Mouse (Mus musculus): Measurements from ENCODE around the gene Gm13212. TPM values are rescaled to one million over a fixed set of nuclear protein-coding genes. Genes with fewer than 3 reads are reported as not detected.
"Not testable (repeated sequence)": the region's sequence is repeated elsewhere in the genome, so short reads cannot be mapped to it uniquely, and the experiment has no call there.

The Gm13212 gene
- polyA plus RNA-seq (2015; fragmentation: Nextera tagmentation; extraction: Ambion mirVana), result 1.2 and 1.4 TPM in 2 replicates

DNA sequence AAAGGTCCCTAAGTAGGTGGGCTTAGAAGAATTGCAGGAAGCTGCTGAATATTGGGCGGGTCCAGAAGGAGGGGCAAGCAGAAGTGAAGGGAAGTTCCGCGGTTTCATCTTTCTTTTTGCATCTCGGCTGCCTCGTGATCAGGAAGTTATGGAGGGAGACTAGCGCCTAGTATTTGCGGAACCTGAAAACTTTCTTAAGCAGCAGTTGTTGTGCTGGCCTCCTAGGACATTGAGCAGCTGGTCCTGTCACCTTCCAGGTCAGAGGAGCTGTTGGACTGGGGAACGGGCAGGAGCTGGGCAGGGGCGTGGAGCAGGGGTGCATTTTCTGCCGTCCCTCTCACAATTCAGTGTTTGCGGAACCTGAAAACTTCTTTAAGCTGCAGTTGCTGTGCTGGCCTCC lies at the start of gene Gm13212:
Gene Gm13212, plus strand, starts transcription at position 89 of the 400 bp plus-strand sequence.
- H3K9me3 ChIP-seq (replicated peaks); H3K36me3 ChIP-seq (replicated peaks); H3K27me3 ChIP-seq; H3K9ac ChIP-seq; H3K4me1 ChIP-seq (replicated peaks); H3K27ac ChIP-seq (replicated peaks): not testable (repeated sequence)
- peak within 1 kb of the TSS; percentile 55 for H3K4me2 ChIP-seq
- ATAC-seq (ENCODE audit: insufficient read depth), result peak; percentile 49
- H3K4me3 ChIP-seq (replicated peaks), result peak within 1 kb of the TSS; percentile 48
- 12% methylated on average over 11 of the region's 11 CpGs for WGBS (ENCODE audit: insufficient replicate concordance)

- not testable (repeated sequence) for H3K9me3 ChIP-seq (replicated peaks); H3K9ac ChIP-seq; H3K27me3 ChIP-seq; H3K4me1 ChIP-seq (replicated peaks); H3K4me3 ChIP-seq (replicated peaks); ATAC-seq (ENCODE audit: insufficient read depth); H3K4me2 ChIP-seq; H3K36me3 ChIP-seq (replicated peaks); H3K27ac ChIP-seq (replicated peaks)
- WGBS (ENCODE audit: insufficient replicate concordance), result 57% methylated on average over 5 of the region's 5 CpGs
Measured at GRCm38 (mm10) chr4:145543861-145544260, 41.1 kb upstream of the Gm13212 start.

GRCm38 (mm10) chr4:145545106-145545505 lies 39.9 kb upstream of the Gm13212 start:
- 14% methylated on average over 2 of the region's 2 CpGs for WGBS (ENCODE audit: insufficient replicate concordance)

DNA sequence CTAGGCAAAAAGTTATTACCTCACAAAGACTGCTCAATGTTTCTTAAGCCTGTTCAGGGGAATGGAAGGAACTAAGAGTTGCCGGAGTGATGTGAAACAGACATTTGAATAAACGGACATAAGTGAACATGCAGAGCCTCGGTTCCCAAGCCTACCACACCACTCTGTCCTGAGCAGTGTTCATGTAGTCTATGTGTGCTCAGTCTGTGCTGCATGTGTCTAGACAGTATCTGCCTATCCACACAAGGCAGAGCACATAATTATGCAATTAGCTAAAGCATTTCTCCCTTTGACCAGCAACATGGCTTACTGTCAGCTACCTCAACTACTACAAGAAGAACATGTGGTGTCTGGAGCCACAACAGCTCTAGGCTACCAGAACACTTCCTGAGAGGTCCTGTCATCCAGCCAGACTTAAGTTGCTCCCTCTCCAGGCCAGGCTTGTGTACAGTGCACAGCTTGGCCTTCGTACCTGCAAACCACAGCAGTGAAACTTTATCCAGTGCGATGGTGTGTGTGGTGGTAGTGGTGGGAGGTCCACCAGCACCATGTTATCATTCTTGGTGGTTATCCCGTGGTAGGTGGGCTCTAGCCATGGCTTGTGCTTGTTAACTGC lies 39.1 kb upstream of the Gm13212 start:
- not testable (repeated sequence) for H3K4me2 ChIP-seq; H3K9ac ChIP-seq; H3K4me1 ChIP-seq (replicated peaks); H3K27ac ChIP-seq (replicated peaks); ATAC-seq (ENCODE audit: insufficient read depth); H3K4me3 ChIP-seq (replicated peaks); H3K27me3 ChIP-seq; H3K9me3 ChIP-seq (replicated peaks); H3K36me3 ChIP-seq (replicated peaks)
- WGBS (ENCODE audit: insufficient replicate concordance), result 45% methylated on average over 6 of the region's 6 CpGs

More at GRCm38 (mm10) chr4:145545106-145545505, 39.9 kb upstream of the Gm13212 start:
- H3K4me3 ChIP-seq (replicated peaks); H3K27ac ChIP-seq (replicated peaks); H3K9me3 ChIP-seq (replicated peaks); H3K4me1 ChIP-seq (replicated peaks); ATAC-seq (ENCODE audit: insufficient read depth); H3K27me3 ChIP-seq; H3K36me3 ChIP-seq (replicated peaks); H3K4me2 ChIP-seq; H3K9ac ChIP-seq: not testable (repeated sequence)

DNA sequence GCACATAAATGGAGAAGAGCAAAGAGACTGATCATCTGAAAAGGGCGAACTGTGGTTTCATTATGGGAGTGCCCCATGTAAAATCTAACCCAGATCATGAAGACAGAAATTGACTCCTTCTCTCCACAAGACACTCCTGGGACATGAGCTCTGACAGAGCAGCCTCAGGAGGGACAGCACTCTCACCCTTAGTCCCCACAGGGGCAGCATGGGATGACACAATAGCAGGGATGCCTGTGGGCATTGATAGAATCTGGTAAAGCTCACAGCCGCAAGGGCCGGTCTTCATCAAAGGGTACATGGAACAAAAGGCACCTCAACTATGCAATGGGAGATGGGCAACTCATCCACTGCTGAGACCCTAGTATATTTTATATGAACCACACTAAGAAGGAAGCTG lies 38.5 kb upstream of the Gm13212 start:
- not testable (repeated sequence) for ATAC-seq (ENCODE audit: insufficient read depth); H3K9ac ChIP-seq; H3K27ac ChIP-seq (replicated peaks); H3K9me3 ChIP-seq (replicated peaks); H3K36me3 ChIP-seq (replicated peaks); H3K27me3 ChIP-seq; H3K4me1 ChIP-seq (replicated peaks); H3K4me3 ChIP-seq (replicated peaks); H3K4me2 ChIP-seq
- 75% methylated on average over 3 of the region's 3 CpGs for WGBS (ENCODE audit: insufficient replicate concordance)

DNA sequence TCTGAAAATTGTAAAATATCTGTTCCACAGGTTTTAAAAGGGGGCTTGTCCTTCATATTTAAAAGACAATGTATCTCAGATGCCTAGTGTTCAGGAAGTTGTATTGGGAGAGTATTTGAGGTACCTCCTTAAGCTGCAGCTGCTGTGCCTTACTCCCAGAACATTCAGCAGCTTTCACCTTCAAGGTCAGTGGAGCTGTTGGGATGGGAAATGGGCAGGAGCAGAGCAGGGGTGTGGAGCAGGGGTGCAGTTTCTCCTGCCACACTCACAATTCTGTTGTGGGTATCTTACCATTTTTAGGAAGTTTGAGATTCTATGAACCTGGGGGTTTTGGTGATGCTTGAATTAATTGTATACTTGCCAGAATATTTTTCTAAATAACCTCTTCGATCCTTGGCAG lies 28.3 kb upstream of the Gm13212 start:
- no peak overlapping the region for H3K4me3 ChIP-seq (replicated peaks)
- H3K4me2 ChIP-seq, result no peak overlapping the region
- H3K9ac ChIP-seq, result no peak overlapping the region
- WGBS (ENCODE audit: insufficient replicate concordance), result 56% methylated on average over 1 of the region's 1 CpGs
- H3K36me3 ChIP-seq (replicated peaks), result no peaks in the 10 kb centered on the region
- no peaks in the 10 kb centered on the region for H3K4me1 ChIP-seq (replicated peaks)
- no peak for ATAC-seq (ENCODE audit: insufficient read depth)
- no peaks in the 10 kb centered on the region for H3K27me3 ChIP-seq
- H3K9me3 ChIP-seq (replicated peaks), result 0 out of 2 replicates have a peak, but pooled peaks cover 5% of the 10 kb centered on the region
- no peak overlapping the region for H3K27ac ChIP-seq (replicated peaks)

DNA sequence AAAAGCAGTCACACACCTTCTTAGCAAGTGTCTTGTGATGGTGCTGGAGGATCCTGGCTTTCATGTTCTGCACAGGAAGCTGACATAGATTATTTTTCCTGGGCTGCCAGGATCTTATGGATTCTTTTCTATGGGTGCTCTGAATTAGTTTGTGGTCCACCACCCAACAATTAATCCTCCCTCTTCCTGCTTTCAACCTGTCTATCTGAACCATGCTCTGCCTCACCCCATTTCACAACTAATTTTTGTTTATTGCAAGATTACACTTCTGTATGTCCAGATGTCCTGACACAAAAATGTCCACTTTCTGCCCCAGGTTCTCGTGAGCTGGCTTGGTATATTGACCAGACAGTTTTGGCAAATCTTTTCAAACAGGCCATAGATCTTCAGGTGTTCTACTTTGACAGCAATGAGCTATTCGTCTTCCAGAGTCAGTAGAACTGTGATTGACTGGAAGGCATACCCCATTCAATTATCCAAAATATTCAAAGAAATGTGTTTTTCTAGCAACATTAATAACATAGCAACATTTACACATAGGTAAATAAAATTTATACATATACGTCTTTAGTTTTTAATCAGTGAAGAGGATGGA lies 25.4 kb upstream of the Gm13212 start:
- no peak for ATAC-seq (ENCODE audit: insufficient read depth)
- no peak overlapping the region for H3K4me2 ChIP-seq
- 27% methylated on average over 3 of the region's 3 CpGs for WGBS (ENCODE audit: insufficient replicate concordance)
- no peak overlapping the region for H3K27ac ChIP-seq (replicated peaks)
- no peaks in the 10 kb centered on the region for H3K4me1 ChIP-seq (replicated peaks)
- no peaks in the 10 kb centered on the region for H3K36me3 ChIP-seq (replicated peaks)
- no peak overlapping the region for H3K9ac ChIP-seq
- H3K27me3 ChIP-seq, result no peaks in the 10 kb centered on the region
- H3K4me3 ChIP-seq (replicated peaks), result no peak overlapping the region
- H3K9me3 ChIP-seq (replicated peaks), result 0 out of 2 replicates have a peak, but pooled peaks cover 5% of the 10 kb centered on the region

GRCm38 (mm10) chr4:145564111-145564821 lies 20.7 kb upstream of the Gm13212 start:
- 43% methylated on average over 3 of the region's 3 CpGs for WGBS (ENCODE audit: insufficient replicate concordance)
- Histone ChIP-seq H3K36me3 (replicated peaks) (no peaks in the 10 kb centered on the region), H3K4me2 (no peak overlapping the region), H3K27ac (replicated peaks) (no peak overlapping the region), H3K9me3 (replicated peaks) (0 out of 2 replicates have a peak, but pooled peaks cover 5% of the 10 kb centered on the region), H3K9ac (no peak overlapping the region), H3K27me3 (no peaks in the 10 kb centered on the region), H3K4me1 (replicated peaks) (no peaks in the 10 kb centered on the region), H3K4me3 (replicated peaks) (no peak overlapping the region)
- no peak for ATAC-seq (ENCODE audit: insufficient read depth)

DNA sequence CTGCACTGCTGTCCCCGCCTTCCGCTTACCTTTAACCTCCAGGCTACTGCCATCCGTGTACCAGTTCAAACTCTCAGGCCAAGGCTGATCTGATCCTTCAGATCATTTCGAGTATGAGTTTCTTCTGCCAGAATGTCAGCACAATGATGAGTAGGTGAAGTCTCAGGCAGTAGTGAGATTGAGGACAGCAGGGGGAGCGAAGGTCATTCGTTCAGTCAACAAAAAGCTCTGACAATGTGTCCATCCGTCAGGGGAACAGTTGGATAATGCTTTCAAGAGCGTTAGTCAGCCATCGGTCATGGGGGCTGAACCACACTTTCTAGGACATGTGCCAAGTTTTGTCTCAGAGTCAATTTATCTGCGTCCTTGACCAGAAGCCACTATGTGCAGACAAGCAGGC lies 14.5 kb upstream of the Gm13212 start:
- H3K9me3 ChIP-seq (replicated peaks); H3K27me3 ChIP-seq; H3K9ac ChIP-seq; H3K4me1 ChIP-seq (replicated peaks); H3K36me3 ChIP-seq (replicated peaks); H3K27ac ChIP-seq (replicated peaks); ATAC-seq (ENCODE audit: insufficient read depth); H3K4me2 ChIP-seq; H3K4me3 ChIP-seq (replicated peaks): not testable (repeated sequence)
- WGBS (ENCODE audit: insufficient replicate concordance), result 73% methylated on average over 10 of the region's 10 CpGs

- H3K4me3 ChIP-seq (replicated peaks); H3K9ac ChIP-seq; H3K27me3 ChIP-seq; H3K9me3 ChIP-seq (replicated peaks); H3K4me2 ChIP-seq; H3K36me3 ChIP-seq (replicated peaks); H3K4me1 ChIP-seq (replicated peaks); ATAC-seq (ENCODE audit: insufficient read depth); H3K27ac ChIP-seq (replicated peaks): not testable (repeated sequence)
- WGBS (ENCODE audit: insufficient replicate concordance), result 77% methylated on average over 8 of the region's 8 CpGs
Measured at GRCm38 (mm10) chr4:145576623-145577022, 8.3 kb upstream of the Gm13212 start.

DNA sequence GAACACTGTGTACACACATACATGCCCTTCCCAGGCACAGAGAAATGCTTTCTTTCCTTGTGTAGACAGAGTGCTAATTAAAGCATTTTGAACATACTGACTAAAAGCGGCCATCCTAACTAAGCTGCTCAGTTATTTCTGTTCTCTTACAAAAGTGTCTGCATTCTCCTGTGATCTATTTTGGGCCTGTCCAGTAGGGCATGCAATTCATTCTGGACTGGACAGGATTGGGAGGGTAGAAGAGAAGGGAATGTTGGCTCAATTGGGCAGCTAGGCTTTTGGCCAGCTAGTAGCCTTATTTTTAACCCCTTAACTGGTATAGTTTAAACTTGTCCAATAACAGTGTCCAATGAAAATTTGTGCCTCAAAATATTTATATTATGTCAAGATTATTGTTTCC lies 4.6 kb upstream of the Gm13212 start:
- not testable (repeated sequence) for H3K9me3 ChIP-seq (replicated peaks); H3K4me2 ChIP-seq; H3K4me3 ChIP-seq (replicated peaks); H3K36me3 ChIP-seq (replicated peaks); H3K27ac ChIP-seq (replicated peaks); H3K27me3 ChIP-seq; H3K9ac ChIP-seq; H3K4me1 ChIP-seq (replicated peaks); ATAC-seq (ENCODE audit: insufficient read depth)
- WGBS (ENCODE audit: insufficient replicate concordance), result 60% methylated on average over 1 of the region's 1 CpGs

Data from liver, embryonic 15.5 days (tissue).